Mouse (Mus musculus): ENCODE data around the gene Cbr1.
"Not testable (repeated sequence)": the region's sequence is repeated elsewhere in the genome, so short reads cannot be mapped to it uniquely, and the experiment has no call there.

Gene Cbr1

GRCm38 (mm10) chr16:93597551-93597950 is 8.1 kb upstream of the Cbr1 start:
- in situ Hi-C loops (cut with MboI, MseI): no loop called here

GRCm38 (mm10) chr16:93599461-93599860 is 6.2 kb upstream of the Cbr1 start:
- in situ Hi-C loops (cut with MboI, MseI): no loop called here

GRCm38 (mm10) chr16:93603439-93604212 is 2.0 kb upstream of the Cbr1 start, which contains the start of gene Setd4:
Gene Setd4 (minus strand): TSS chr16:93604063.
- in situ Hi-C loops (cut with MboI, MseI): no loop called here

GRCm38 (mm10) chr16:93604481-93604969 is 1.1 kb upstream of the Cbr1 start:
- in situ Hi-C loops (cut with MboI, MseI): no loop called here

GRCm38 (mm10) chr16:93606146-93606545 is 493 bp downstream of the Cbr1 start:
- in situ Hi-C loops (cut with MboI, MseI): no loop called here

GRCm38 (mm10) chr16:93607669-93608101 is 2.0 kb downstream of the Cbr1 start:
- in situ Hi-C loops (cut with MboI, MseI): no loop called here

- in situ Hi-C loops (cut with MboI, MseI): no loop called here
These were observed 3.1 kb downstream of the Cbr1 start for GRCm38 (mm10) chr16:93608731-93609130.

- in situ Hi-C loops (cut with MboI, MseI): loop anchor here (10.0 kb wide), 2 partner anchors 65 to 145 kb away; no protein-coding TSS in a partner anchor
These were observed 4.1 kb downstream of the Cbr1 start for GRCm38 (mm10) chr16:93609796-93610195.

- in situ Hi-C loops (cut with MboI, MseI): loop anchor here (10.0 kb wide), 2 partner anchors 64 to 144 kb away; no protein-coding TSS in a partner anchor
These were observed 5.3 kb downstream of the Cbr1 start for GRCm38 (mm10) chr16:93610961-93611360.

GRCm38 (mm10) chr16:93615118-93615870 is 9.6 kb downstream of the Cbr1 start:
- in situ Hi-C loops (cut with MboI, MseI): loop anchor here (10.0 kb wide), 2 partner anchors 60 to 140 kb away; no protein-coding TSS in a partner anchor

GRCm38 (mm10) chr16:93623759-93624158 is 18.1 kb downstream of the Cbr1 start:
- in situ Hi-C loops (cut with MboI, MseI): not testable (repeated sequence)

- in situ Hi-C loops (cut with MboI, MseI): no loop called here
These were observed 19.0 kb downstream of the Cbr1 start for GRCm38 (mm10) chr16:93624671-93625070.

- in situ Hi-C loops (cut with MboI, MseI): no loop called here
These were observed 21.1 kb downstream of the Cbr1 start for GRCm38 (mm10) chr16:93626745-93627144.

- in situ Hi-C loops (cut with MboI, MseI): no loop called here
These were observed 22.2 kb downstream of the Cbr1 start, which contains the start of gene Gm5678 for GRCm38 (mm10) chr16:93627761-93628400. Gene Gm5678 (plus strand): TSS chr16:93628097.

GRCm38 (mm10) chr16:93644006-93644405 is 38.4 kb downstream of the Cbr1 start:
- in situ Hi-C loops (cut with MboI, MseI): no loop called here

GRCm38 (mm10) chr16:93648441-93649183 is 43.0 kb downstream of the Cbr1 start:
- in situ Hi-C loops (cut with MboI, MseI): no loop called here

Data from T-helper 2 cell (primary cell).